8 mouse cellular contexts compared by ENCODE assay signal in genomic region chr3:126998008-126998741, GRCm38 (mm10).
DNase-seq lines count a peak whose midpoint lies in the region; ATAC-seq and TF ChIP-seq lines count a peak whose summit lies in the region.

No protein-coding gene starts in this region.

- ATAC-seq in forebrain, embryonic 15.5 days (replicated peaks): peak; percentile 80
- ATAC-seq in midbrain, embryonic 13.5 days: peak; percentile 89

- H3K4me1 ChIP-seq in E14TG2a.4 (replicated peaks; ENCODE audit: low read depth, low read length): peaks cover 19% of the 10 kb centered on the region
- peaks cover 42% of the 10 kb centered on the region for H3K4me1 ChIP-seq in forebrain, embryonic 15.5 days
- H3K4me1 ChIP-seq in midbrain, embryonic 13.5 days (replicated peaks): peaks cover 57% of the 10 kb centered on the region

- no peaks in the 10 kb centered on the region; the same call in 1 of the 2 replicates for H3K9me3 ChIP-seq in E14TG2a.4 (ENCODE audit: low read length)
- H3K9me3 ChIP-seq in forebrain, embryonic 15.5 days: no peaks in the 10 kb centered on the region
- H3K9me3 ChIP-seq in midbrain, embryonic 13.5 days: no peaks in the 10 kb centered on the region

- peak overlapping the region; percentile 61 for H3K4me3 ChIP-seq in E14TG2a.4 (replicated peaks; ENCODE audit: low read length)
- peak overlapping the region; percentile 26 for H3K4me3 ChIP-seq in forebrain, embryonic 15.5 days
- H3K4me3 ChIP-seq in midbrain, embryonic 13.5 days (replicated peaks): peak overlapping the region; percentile 26

- intact Hi-C loops in heart, postnatal 14 days (cut with DNase I): loop anchor here (5.0 kb wide), 1 partner anchor 174 kb away; no protein-coding TSS in a partner anchor
- intact Hi-C loops in left cerebral cortex, postnatal 10 days (cut with DNase I): no loop called here

- H3K27ac ChIP-seq in forebrain, embryonic 15.5 days (replicated peaks): peak overlapping the region; percentile 72
- peak overlapping the region; percentile 83 for H3K27ac ChIP-seq in midbrain, embryonic 13.5 days

- no peak for TF ChIP-seq CTCF in E14TG2a.4 (conservative IDR thresholded peaks at IDR 0.05; ENCODE audit: low read length)

- H3K4me2 ChIP-seq in forebrain, embryonic 15.5 days (replicated peaks): peak overlapping the region; percentile 38
- H3K4me2 ChIP-seq in midbrain, embryonic 13.5 days (replicated peaks): peak overlapping the region; percentile 52

- H3K9ac ChIP-seq in forebrain, embryonic 15.5 days (replicated peaks): 0 out of 2 replicates have a peak overlapping the region, but pooled peaks have one; percentile 8
- peak overlapping the region; percentile 41 for H3K9ac ChIP-seq in midbrain, embryonic 13.5 days (replicated peaks)

- peak; percentile 73 for DNase-seq in cerebellum, adult 11 months
- peak; percentile 61 to 63 for DNase-seq in heart, postnatal 14 days
- DNase-seq in left cerebral cortex, postnatal 10 days (ENCODE audit: extremely low spot score in 1 of 2, low spot score in 2 of 2): peak; percentile 60 to 70
- DNase-seq in spleen, postnatal 10 days (ENCODE audit: low spot score in 2 of 2): no peak
- no peak for DNase-seq in thymus, postnatal 10 days (ENCODE audit: low spot score in 2 of 2)

- H3K36me3 ChIP-seq in E14TG2a.4 (ENCODE audit: insufficient read depth, low read length): no peaks in the 10 kb centered on the region
- peaks cover 13% of the 10 kb centered on the region for H3K36me3 ChIP-seq in forebrain, embryonic 15.5 days
- peaks cover 21% of the 10 kb centered on the region for H3K36me3 ChIP-seq in midbrain, embryonic 13.5 days

- WGBS in forebrain, embryonic 15.5 days: 3% methylated on average over 12 of the region's 12 CpGs
- WGBS in midbrain, embryonic 13.5 days: under 1% methylated on average over 12 of the region's 12 CpGs

- H3K27me3 ChIP-seq in E14TG2a.4 (ENCODE audit: insufficient read depth, low read length): no peaks in the 10 kb centered on the region
- H3K27me3 ChIP-seq in forebrain, embryonic 15.5 days: no peaks in the 10 kb centered on the region
- H3K27me3 ChIP-seq in midbrain, embryonic 13.5 days: no peaks in the 10 kb centered on the region

Comparison
In these comparisons a context has a peak if more than half of its experiments do, and no peak if none do; other contexts are left out.
1. DNase-seq: peak in cerebellum, adult 11 months (single experiment), heart, postnatal 14 days (2 of 2) and left cerebral cortex, postnatal 10 days (2 of 2); none in spleen, postnatal 10 days (0 of 2) and thymus, postnatal 10 days (0 of 2).
2. Peak in every context shown above with its lines, with median percentiles within 50 percentile points of each other: H3K4me3 ChIP-seq.